Mouse (Mus musculus): Measurements from ENCODE around the gene Col28a1.
A peak's percentile ranks its signal among the peaks of the same experiment; 100 is the strongest.
"Not testable (repeated sequence)": the region's sequence is repeated elsewhere in the genome, so short reads cannot be mapped to it uniquely, and the experiment has no call there.

The Col28a1 gene

GRCm38 (mm10) chr6:7983646-7983979 is 208.8 kb downstream of the Col28a1 start:
- peak; percentile 11 for DNase-seq

DNA sequence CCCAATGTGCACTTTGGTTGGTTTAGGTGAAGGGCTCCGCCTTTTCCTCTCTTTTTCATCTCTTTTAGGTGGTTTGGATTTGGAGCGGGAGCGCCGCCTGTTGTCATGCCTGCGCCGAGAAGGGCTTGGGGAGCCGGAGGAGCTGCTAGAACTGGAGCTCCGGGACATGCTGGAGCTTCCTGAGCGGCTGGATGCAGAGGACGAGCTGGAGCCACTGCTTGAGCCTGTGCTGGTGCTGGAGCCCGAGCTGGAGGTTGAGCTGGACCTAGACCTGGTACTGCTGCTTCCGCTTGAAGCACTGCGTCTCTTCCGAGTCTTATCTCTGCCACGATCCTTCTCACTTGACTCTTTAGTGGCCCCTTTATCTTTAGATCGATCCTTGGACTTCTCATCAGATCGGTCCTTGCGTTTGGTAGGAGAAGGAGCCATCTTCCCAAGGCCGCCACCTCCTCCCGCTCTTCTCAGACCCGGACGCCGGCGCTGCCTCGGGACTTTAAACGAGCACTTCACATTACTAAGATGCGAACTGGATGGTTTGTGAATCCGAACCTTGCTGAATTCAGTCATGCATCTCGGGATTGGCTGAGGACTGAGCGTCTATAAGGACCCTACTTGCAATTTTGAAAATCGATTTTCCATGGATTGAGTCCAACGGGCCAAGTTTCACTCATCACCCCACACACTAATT is 209.3 kb downstream of the Col28a1 start:
- not testable (repeated sequence) for DNase-seq

- no peak for DNase-seq
These were observed 221.2 kb downstream of the Col28a1 start for GRCm38 (mm10) chr6:7971020-7971760.

GRCm38 (mm10) chr6:7969376-7969775 is 223.0 kb downstream of the Col28a1 start:
- DNase-seq, result no peak

GRCm38 (mm10) chr6:7965833-7966522 is 226.4 kb downstream of the Col28a1 start:
- DNase-seq, result no peak

DNA sequence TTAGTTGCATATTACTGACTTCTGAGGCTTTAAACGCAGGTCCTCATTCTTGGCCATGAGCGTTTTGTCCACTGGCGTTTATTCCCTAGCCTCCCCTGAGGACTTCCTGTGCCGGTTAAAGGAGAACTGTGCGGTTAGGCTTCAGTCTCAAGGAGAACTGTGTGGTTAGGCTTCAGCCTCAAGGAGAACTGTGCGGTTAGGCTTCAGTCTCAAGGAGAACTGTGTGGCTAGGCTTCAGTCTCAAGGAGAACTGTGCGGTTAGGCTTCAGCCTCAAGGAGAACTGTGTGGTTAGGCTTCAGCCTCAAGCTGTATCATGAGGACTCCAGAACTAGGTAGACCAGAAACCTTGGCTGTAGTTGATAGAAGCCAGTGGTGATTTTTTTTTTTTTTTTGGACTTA is 229.7 kb downstream of the Col28a1 start:
- no peak for DNase-seq

- DNase-seq, result no peak
These were observed 240.2 kb downstream of the Col28a1 start for GRCm38 (mm10) chr6:7952208-7952607.

DNA sequence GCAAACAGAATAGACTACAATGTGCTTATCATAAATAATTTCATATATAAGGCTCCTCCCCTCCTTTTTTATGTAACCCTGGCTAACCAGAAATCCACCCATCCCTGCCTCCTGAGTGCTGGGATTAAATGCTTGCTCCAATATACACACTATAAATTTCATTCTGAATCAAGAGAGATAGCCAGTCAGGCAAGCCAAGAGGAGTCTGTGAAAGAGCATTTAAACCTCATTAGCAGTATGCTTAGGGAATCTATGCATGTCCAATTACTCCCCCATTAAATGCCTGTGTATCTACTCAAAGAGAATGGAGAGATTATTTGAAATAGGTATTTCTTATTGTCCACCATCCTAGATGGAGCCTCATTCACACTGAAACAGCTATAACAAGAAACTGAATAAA is 240.6 kb downstream of the Col28a1 start:
- DNase-seq, result no peak

Measured in cerebellum, adult 8-10 months (tissue).